ENCODE assay signal across 14 mouse cellular contexts in the genomic region with DNA sequence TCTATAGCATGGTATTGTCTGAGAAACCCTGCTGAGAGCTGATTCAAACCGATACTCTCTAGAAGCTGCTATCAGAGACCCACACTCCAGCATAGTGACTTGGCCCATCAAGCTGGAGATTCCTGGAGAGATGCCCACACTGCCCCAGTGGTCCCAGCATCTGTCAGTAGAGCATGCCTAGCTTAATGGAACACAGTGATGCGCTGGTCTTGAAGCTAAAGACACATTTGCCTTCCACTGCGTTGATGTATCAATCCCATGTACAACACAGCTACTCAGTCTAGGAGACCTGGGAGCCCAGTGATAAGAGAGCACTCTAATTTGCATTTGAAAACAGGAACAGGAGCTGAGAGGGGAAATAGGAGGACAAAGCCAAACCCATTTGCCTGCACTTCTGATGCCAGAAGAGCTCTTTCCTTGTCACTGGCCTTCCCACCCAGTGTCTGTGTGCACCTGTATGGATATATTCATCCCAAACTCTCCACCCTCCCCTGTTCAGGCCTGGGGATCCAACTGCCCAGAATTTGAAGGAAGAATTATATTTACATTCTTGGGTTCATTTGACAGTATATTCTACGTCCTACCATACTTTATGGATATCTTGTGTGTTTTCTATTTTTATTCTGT.
DNase-seq lines count a peak whose midpoint lies in the region; ATAC-seq and TF ChIP-seq lines count a peak whose summit lies in the region.
"Had no signal": no experiment of that assay in that cellular context is flagged by ENCODE, and none has a peak within 500 bp of the region (broad histone marks: within the 10 kb centered on the region; RNA-seq: fewer than 3 reads in every experiment).

No protein-coding gene starts in this region.

- no peaks in the 10 kb centered on the region for H3K9me3 ChIP-seq in forebrain, embryonic 15.5 days
- no peaks in the 10 kb centered on the region for H3K9me3 ChIP-seq in forebrain, embryonic 10.5 days
- no peaks in the 10 kb centered on the region for H3K9me3 ChIP-seq in hindbrain, embryonic 14.5 days (ENCODE audit: control insufficient read depth, low read length)
- no peaks in the 10 kb centered on the region for H3K9me3 ChIP-seq in midbrain, postnatal 0 days (ENCODE audit: low read length)
- H3K9me3 ChIP-seq: lung, embryonic 15.5 days; stomach, embryonic 15.5 days had no signal

- H3K4me2 ChIP-seq in forebrain, embryonic 15.5 days (replicated peaks) = no peak overlapping the region
- H3K4me2 ChIP-seq in hindbrain, embryonic 14.5 days (replicated peaks) = no peak overlapping the region
- H3K4me2 ChIP-seq in midbrain, postnatal 0 days (ENCODE audit: low read depth, low read length, poor library complexity, severe bottlenecking) = no peak overlapping the region
- H3K4me2 ChIP-seq: lung, embryonic 15.5 days; stomach, embryonic 15.5 days had no signal

- 36% methylated on average over 4 of the region's 4 CpGs for WGBS in forebrain, embryonic 15.5 days
- WGBS in forebrain, embryonic 10.5 days = 47% methylated on average over 4 of the region's 4 CpGs
- 44% methylated on average over 4 of the region's 4 CpGs for WGBS in hindbrain, embryonic 14.5 days
- 48% methylated on average over 4 of the region's 4 CpGs for WGBS in midbrain, postnatal 0 days

- H3K9ac ChIP-seq in forebrain, embryonic 15.5 days (replicated peaks) = no peak overlapping the region
- no peak overlapping the region for H3K9ac ChIP-seq in hindbrain, embryonic 14.5 days
- H3K9ac ChIP-seq in midbrain, postnatal 0 days (replicated peaks; ENCODE audit: low read length, poor library complexity, severe bottlenecking) = no peak overlapping the region
- H3K9ac ChIP-seq: lung, embryonic 15.5 days; stomach, embryonic 15.5 days had no signal

- no peak overlapping the region for H3K27ac ChIP-seq in forebrain, embryonic 15.5 days (replicated peaks)
- no peak overlapping the region for H3K27ac ChIP-seq in forebrain, embryonic 10.5 days
- H3K27ac ChIP-seq in hindbrain, embryonic 14.5 days = no peak overlapping the region
- H3K27ac ChIP-seq in midbrain, postnatal 0 days (ENCODE audit: low read depth, low read length) = no peak overlapping the region
- H3K27ac ChIP-seq: lung, embryonic 15.5 days; stomach, embryonic 15.5 days had no signal

- H3K4me3 ChIP-seq in forebrain, embryonic 15.5 days = no peak overlapping the region
- no peak overlapping the region for H3K4me3 ChIP-seq in forebrain, embryonic 10.5 days
- H3K4me3 ChIP-seq in hindbrain, embryonic 14.5 days (replicated peaks; ENCODE audit: low read length) = no peak overlapping the region
- H3K4me3 ChIP-seq in midbrain, postnatal 0 days (ENCODE audit: low read depth, low read length) = no peak overlapping the region
- H3K4me3 ChIP-seq: lung, embryonic 15.5 days; stomach, embryonic 15.5 days had no signal

- DNase-seq in forebrain, embryonic 10.5 days (ENCODE audit: extremely low spot score, low spot score) = no peak
- peak; percentile 6 for DNase-seq in right cerebral cortex, postnatal 4 days
- DNase-seq in right cerebral cortex, adult 18-20 months = no peak
- no peak for DNase-seq in hindbrain, embryonic 14.5 days (ENCODE audit: low spot score)
- peak; percentile 42 for DNase-seq in midbrain, postnatal 0 days (ENCODE audit: low spot score)
- DNase-seq in kidney, postnatal 36 days = no peak
- no peak for DNase-seq in adrenal gland, adult (ENCODE audit: inconsistent age in 2 of 2, low spot score in 1 of 2)
- DNase-seq: cerebellum, adult 9-10 months; liver; thymus, postnatal 4 days had no signal

- H3K36me3 ChIP-seq in forebrain, embryonic 15.5 days = no peaks in the 10 kb centered on the region
- H3K36me3 ChIP-seq in forebrain, embryonic 10.5 days (replicated peaks) = no peaks in the 10 kb centered on the region
- H3K36me3 ChIP-seq in hindbrain, embryonic 14.5 days (replicated peaks; ENCODE audit: control insufficient read depth, insufficient read depth) = no peaks in the 10 kb centered on the region
- no peaks in the 10 kb centered on the region for H3K36me3 ChIP-seq in midbrain, postnatal 0 days (ENCODE audit: insufficient read depth, low read length)
- H3K36me3 ChIP-seq: lung, embryonic 15.5 days; stomach, embryonic 15.5 days had no signal

- peak; percentile 59; the same call in 1 of the 2 replicates for ATAC-seq in forebrain, embryonic 15.5 days (replicated peaks)
- ATAC-seq in hindbrain, embryonic 14.5 days (ENCODE audit: low FRiP score) = peak; percentile 61; the same call in 1 of the 2 replicates
- no peak for ATAC-seq in midbrain, postnatal 0 days (ENCODE audit: low FRiP score)
- ATAC-seq: intestine, postnatal 0 days had no signal

- no peak for TF ChIP-seq CTCF in midbrain, postnatal 0 days (IDR thresholded peaks at IDR 0.05)

- H3K4me1 ChIP-seq in forebrain, embryonic 15.5 days = peaks cover 5% of the 10 kb centered on the region; the same call in 1 of the 2 replicates
- peaks cover 19% of the 10 kb centered on the region for H3K4me1 ChIP-seq in forebrain, embryonic 10.5 days
- H3K4me1 ChIP-seq in hindbrain, embryonic 14.5 days (replicated peaks; ENCODE audit: control insufficient read depth, insufficient read depth, low read length) = peaks cover 5% of the 10 kb centered on the region; the same call in 1 of the 2 replicates
- no peaks in the 10 kb centered on the region for H3K4me1 ChIP-seq in midbrain, postnatal 0 days (ENCODE audit: insufficient read depth, low read length)
- H3K4me1 ChIP-seq: stomach, embryonic 15.5 days had no signal

- H3K27me3 ChIP-seq in forebrain, embryonic 15.5 days = no peaks in the 10 kb centered on the region
- no peaks in the 10 kb centered on the region for H3K27me3 ChIP-seq in forebrain, embryonic 10.5 days (ENCODE audit: poor library complexity, severe bottlenecking)
- H3K27me3 ChIP-seq in hindbrain, embryonic 14.5 days (ENCODE audit: control insufficient read depth, insufficient read depth, low read length) = no peaks in the 10 kb centered on the region
- H3K27me3 ChIP-seq in midbrain, postnatal 0 days (ENCODE audit: insufficient read depth, low read length) = no peaks in the 10 kb centered on the region
- H3K27me3 ChIP-seq: lung, embryonic 15.5 days; stomach, embryonic 15.5 days had no signal

Comparison
In these comparisons a context has a peak if more than half of its experiments do, and no peak if none do; other contexts are left out.
1. DNase-seq: peak in right cerebral cortex, postnatal 4 days (single experiment) and midbrain, postnatal 0 days (single experiment); none in forebrain, embryonic 10.5 days (single experiment), right cerebral cortex, adult 18-20 months (single experiment), hindbrain, embryonic 14.5 days (single experiment), kidney, postnatal 36 days (0 of 2) and adrenal gland, adult (0 of 2).